Mouse (Mus musculus): ENCODE measurements around the gene Lias.

Lias gene

GRCm38 (mm10) chr5:65390648-65391644 lies at the start of gene Lias, which contains the start of gene Rpl9:
Gene Lias, plus strand, starts transcription at chr5:65391497.
Gene Rpl9, minus strand, starts transcription at chr5:65391444.
- CTCF ChIA-PET, result no interaction called here

- CTCF ChIA-PET, result no interaction called here
These were observed 43.1 kb upstream of the Lias start, which contains the start of gene Klb for GRCm38 (mm10) chr5:65348168-65348567. Gene Klb, plus strand, starts transcription at chr5:65348314.

GRCm38 (mm10) chr5:65350508-65350907 lies 40.8 kb upstream of the Lias start:
- CTCF ChIA-PET, result interaction anchor here (0.5 kb wide), 1 partner anchor 31 kb away, joined by 4 read pairs; no protein-coding TSS in a partner anchor

- CTCF ChIA-PET, result no interaction called here
These were observed 37.2 kb upstream of the Lias start for GRCm38 (mm10) chr5:65354097-65354496.

- CTCF ChIA-PET, result no interaction called here
These were observed 36.3 kb upstream of the Lias start for GRCm38 (mm10) chr5:65354985-65355384.

GRCm38 (mm10) chr5:65356851-65357250 lies 34.4 kb upstream of the Lias start:
- CTCF ChIA-PET, result interaction anchor here (0.5 to 0.7 kb wide), 2 partner anchors 218 to 502 kb away, joined by 3 read pairs; no protein-coding TSS in a partner anchor

GRCm38 (mm10) chr5:65357771-65358170 lies 33.5 kb upstream of the Lias start:
- CTCF ChIA-PET, result no interaction called here

GRCm38 (mm10) chr5:65367837-65368236 lies 23.5 kb upstream of the Lias start:
- CTCF ChIA-PET, result no interaction called here

- CTCF ChIA-PET, result interaction anchor here (0.6 kb wide), 1 partner anchor 36 kb away, joined by 3 read pairs; no protein-coding TSS in a partner anchor
These were observed 19.7 kb upstream of the Lias start for GRCm38 (mm10) chr5:65371551-65371950.

GRCm38 (mm10) chr5:65374746-65375145 lies 16.6 kb upstream of the Lias start:
- CTCF ChIA-PET, result no interaction called here

- CTCF ChIA-PET, result interaction anchor here (0.5 kb wide), 1 partner anchor 150 kb away, joined by 3 read pairs; no protein-coding TSS in a partner anchor
These were observed 5.6 kb upstream of the Lias start for GRCm38 (mm10) chr5:65385704-65386103.

- CTCF ChIA-PET, result interaction anchor here (0.6 kb wide), 2 partner anchors 9 to 144 kb away, joined by 3 to 4 read pairs; no protein-coding TSS in a partner anchor
These were observed 4.1 kb upstream of the Lias start for GRCm38 (mm10) chr5:65387008-65387867.

- CTCF ChIA-PET, result no interaction called here
These were observed 456 bp downstream of the Lias start for GRCm38 (mm10) chr5:65391753-65392152.

- CTCF ChIA-PET, result no interaction called here
These were observed 3.1 kb downstream of the Lias start for GRCm38 (mm10) chr5:65394425-65394824.

- CTCF ChIA-PET, result interaction anchor here (0.7 kb wide), 1 partner anchor 442 kb away, joined by 6 read pairs; no protein-coding TSS in a partner anchor
These were observed 10.1 kb downstream of the Lias start for GRCm38 (mm10) chr5:65401251-65401994.

GRCm38 (mm10) chr5:65407989-65408388 lies 16.7 kb downstream of the Lias start:
- CTCF ChIA-PET, result no interaction called here

GRCm38 (mm10) chr5:65415653-65416458 lies 24.6 kb downstream of the Lias start:
- CTCF ChIA-PET, result no interaction called here

- CTCF ChIA-PET, result interaction anchor here (0.6 kb wide), 1 partner anchor 60 kb away, joined by 6 read pairs; no protein-coding TSS in a partner anchor
These were observed 27.8 kb downstream of the Lias start for GRCm38 (mm10) chr5:65419136-65419535.

GRCm38 (mm10) chr5:65420822-65421221 lies 29.5 kb downstream of the Lias start:
- CTCF ChIA-PET, result no interaction called here

- CTCF ChIA-PET, result no interaction called here
These were observed 31.5 kb downstream of the Lias start for GRCm38 (mm10) chr5:65422803-65423202.

Data from spleen, embryonic (tissue).